ENCODE assay signal across 15 mouse cellular contexts in genomic region chr1:73956320-73956719, GRCm38 (mm10).
DNase-seq lines count a peak whose midpoint lies in the region; ATAC-seq and TF ChIP-seq lines count a peak whose summit lies in the region.
"Had no signal": no experiment of that assay in that cellular context is flagged by ENCODE, and none has a peak within 500 bp of the region (broad histone marks: within the 10 kb centered on the region; RNA-seq: fewer than 3 reads in every experiment).

No protein-coding gene starts in this region.

- peaks cover 27% of the 10 kb centered on the region for H3K27me3 ChIP-seq in heart, embryonic 10.5 days (ENCODE audit: insufficient read depth, poor library complexity, severe bottlenecking)
- no peaks in the 10 kb centered on the region for H3K27me3 ChIP-seq in kidney, postnatal 0 days (ENCODE audit: insufficient read depth, low read length)
- H3K27me3 ChIP-seq in stomach, embryonic 14.5 days (ENCODE audit: control insufficient read depth, insufficient read depth, low read length), result no peaks in the 10 kb centered on the region
- H3K27me3 ChIP-seq in liver, embryonic 12.5 days (replicated peaks), result no peaks in the 10 kb centered on the region
- H3K27me3 ChIP-seq in liver, postnatal 0 days (ENCODE audit: insufficient read depth, low read length), result no peaks in the 10 kb centered on the region
- H3K27me3 ChIP-seq: liver, embryonic 13.5 days; neural tube, embryonic 12.5 days had no signal

- H3K9ac ChIP-seq in kidney, postnatal 0 days (ENCODE audit: low read depth, low read length), result no peak overlapping the region; the same call in 1 of the 2 replicates
- no peak overlapping the region for H3K9ac ChIP-seq in stomach, embryonic 14.5 days (replicated peaks; ENCODE audit: low read depth, low read length)
- H3K9ac ChIP-seq in liver, embryonic 12.5 days, result no peak overlapping the region
- H3K9ac ChIP-seq in liver, postnatal 0 days (replicated peaks), result no peak overlapping the region
- H3K9ac ChIP-seq: liver, embryonic 13.5 days; neural tube, embryonic 12.5 days had no signal

- DNase-seq in heart, embryonic 10.5 days (ENCODE audit: low spot score), result no peak
- no peak for DNase-seq in heart, adult 9 months (ENCODE audit: low spot score in 2 of 2)
- no peak for DNase-seq in kidney, postnatal 0 days (ENCODE audit: low spot score)
- DNase-seq in kidney, adult 8-10 months, result no peak
- DNase-seq in liver, postnatal 0 days, result no peak
- DNase-seq: cerebellum, postnatal 10 days; kidney, postnatal 14 days; liver, embryonic 13.5 days; midbrain, embryonic 14.5 days; thymus, postnatal 36 days had no signal

- H3K9me3 ChIP-seq in heart, embryonic 10.5 days, result no peaks in the 10 kb centered on the region
- no peaks in the 10 kb centered on the region for H3K9me3 ChIP-seq in kidney, postnatal 0 days (replicated peaks; ENCODE audit: low read length)
- no peaks in the 10 kb centered on the region for H3K9me3 ChIP-seq in stomach, embryonic 14.5 days (ENCODE audit: control insufficient read depth, low read depth, low read length)
- no peaks in the 10 kb centered on the region for H3K9me3 ChIP-seq in liver, embryonic 12.5 days (replicated peaks)
- H3K9me3 ChIP-seq in liver, postnatal 0 days (ENCODE audit: low read length), result no peaks in the 10 kb centered on the region
- H3K9me3 ChIP-seq: liver, embryonic 13.5 days; neural tube, embryonic 12.5 days had no signal

- ATAC-seq in kidney, postnatal 0 days (replicated peaks; ENCODE audit: low FRiP score, low read depth), result no peak
- no peak for ATAC-seq in stomach, embryonic 14.5 days (ENCODE audit: insufficient number of reproducible peaks, insufficient read depth, low FRiP score, low read depth)
- ATAC-seq in liver, embryonic 12.5 days, result no peak
- ATAC-seq in liver, postnatal 0 days, result no peak
- ATAC-seq: CD4-positive, CD25-positive, alpha-beta regulatory T cell, adult 4 months had no signal

- 80% methylated on average over 1 of the region's 1 CpGs for WGBS in heart, embryonic 10.5 days
- WGBS in kidney, postnatal 0 days, result 100% methylated on average over 1 of the region's 1 CpGs
- 85% methylated on average over 1 of the region's 1 CpGs for WGBS in stomach, embryonic 14.5 days
- whole genome bisulfite sequencing in liver, embryonic 12.5 days (ENCODE audit: insufficient replicate concordance), result 67% methylated on average over 1 of the region's 1 CpGs
- WGBS in liver, postnatal 0 days (ENCODE audit: insufficient replicate concordance), result 84% methylated on average over 1 of the region's 1 CpGs

- H3K36me3 ChIP-seq in heart, embryonic 10.5 days, result peaks cover 29% of the 10 kb centered on the region
- peaks cover 28% of the 10 kb centered on the region for H3K36me3 ChIP-seq in kidney, postnatal 0 days (ENCODE audit: insufficient read depth, low read length)
- peaks cover 9% of the 10 kb centered on the region for H3K36me3 ChIP-seq in stomach, embryonic 14.5 days (ENCODE audit: control insufficient read depth, insufficient read depth, low read length)
- peaks cover 18% of the 10 kb centered on the region for H3K36me3 ChIP-seq in liver, embryonic 12.5 days
- peaks cover 27% of the 10 kb centered on the region for H3K36me3 ChIP-seq in liver, postnatal 0 days (replicated peaks; ENCODE audit: insufficient read depth, low read length)

- no peak overlapping the region for H3K4me3 ChIP-seq in heart, embryonic 10.5 days
- H3K4me3 ChIP-seq in kidney, postnatal 0 days (replicated peaks; ENCODE audit: low read depth, low read length), result no peak overlapping the region
- no peak overlapping the region for H3K4me3 ChIP-seq in embryonic fibroblast, embryonic 13.5 days (ENCODE audit: insufficient read depth, low read length)
- H3K4me3 ChIP-seq in stomach, embryonic 14.5 days (ENCODE audit: low read depth, low read length), result no peak overlapping the region
- no peak overlapping the region for H3K4me3 ChIP-seq in liver, embryonic 12.5 days
- no peak overlapping the region for H3K4me3 ChIP-seq in liver, postnatal 0 days (ENCODE audit: low read depth, low read length)
- H3K4me3 ChIP-seq: liver, embryonic 13.5 days; neural tube, embryonic 12.5 days had no signal

- TF ChIP-seq POLR2A in embryonic fibroblast, embryonic 13.5 days (IDR thresholded peaks at IDR 0.05; ENCODE audit: low read depth, low read length), result no peak

- peaks cover 95% of the 10 kb centered on the region for H3K4me1 ChIP-seq in heart, embryonic 10.5 days
- H3K4me1 ChIP-seq in kidney, postnatal 0 days (replicated peaks; ENCODE audit: insufficient read depth, low read length), result peaks cover 15% of the 10 kb centered on the region
- peaks cover 31% of the 10 kb centered on the region for H3K4me1 ChIP-seq in embryonic fibroblast, embryonic 13.5 days (ENCODE audit: control insufficient read depth, insufficient read depth, low read length)
- H3K4me1 ChIP-seq in stomach, embryonic 14.5 days (ENCODE audit: control insufficient read depth, insufficient read depth, low read length), result peaks cover 52% of the 10 kb centered on the region
- peaks cover 12% of the 10 kb centered on the region for H3K4me1 ChIP-seq in liver, embryonic 12.5 days
- H3K4me1 ChIP-seq in liver, postnatal 0 days (ENCODE audit: insufficient read depth), result no peaks in the 10 kb centered on the region; the same call in 1 of the 2 replicates

- H3K4me2 ChIP-seq in kidney, postnatal 0 days (ENCODE audit: low read length), result no peak overlapping the region
- no peak overlapping the region for H3K4me2 ChIP-seq in stomach, embryonic 14.5 days (replicated peaks; ENCODE audit: low read depth, low read length)
- no peak overlapping the region for H3K4me2 ChIP-seq in liver, embryonic 12.5 days
- H3K4me2 ChIP-seq in liver, postnatal 0 days (ENCODE audit: low read depth, low read length), result no peak overlapping the region
- H3K4me2 ChIP-seq: liver, embryonic 13.5 days; neural tube, embryonic 12.5 days had no signal

- TF ChIP-seq EP300 in liver, postnatal 0 days (IDR thresholded peaks at IDR 0.05; ENCODE audit: low read depth), result no peak

- TF ChIP-seq CTCF in kidney, postnatal 0 days (IDR thresholded peaks at IDR 0.05; ENCODE audit: low read depth), result no peak
- TF ChIP-seq CTCF in embryonic fibroblast, embryonic 13.5 days (IDR thresholded peaks at IDR 0.05; ENCODE audit: borderline replicate concordance, insufficient read depth, low read length), result no peak
- no peak for TF ChIP-seq CTCF in liver, postnatal 0 days (IDR thresholded peaks at IDR 0.05; ENCODE audit: low read depth)

- peak overlapping the region; percentile 72 for H3K27ac ChIP-seq in heart, embryonic 10.5 days
- H3K27ac ChIP-seq in kidney, postnatal 0 days, result peak overlapping the region; percentile 48; the same call in 1 of the 2 replicates
- H3K27ac ChIP-seq in embryonic fibroblast, embryonic 13.5 days (ENCODE audit: insufficient read depth, low read length), result peak overlapping the region; percentile 4; the same call in 1 of the 2 replicates
- peak overlapping the region; percentile 39; the same call in 1 of the 2 replicates for H3K27ac ChIP-seq in stomach, embryonic 14.5 days (ENCODE audit: low read length)
- H3K27ac ChIP-seq in liver, embryonic 12.5 days, result no peak overlapping the region
- no peak overlapping the region for H3K27ac ChIP-seq in liver, postnatal 0 days (ENCODE audit: low read depth)
- H3K27ac ChIP-seq: liver, embryonic 13.5 days; neural tube, embryonic 12.5 days had no signal

Comparison
In these comparisons a context has a peak if more than half of its experiments do, and no peak if none do; other contexts are left out.
1. H3K27ac ChIP-seq: peak in heart, embryonic 10.5 days (single experiment), kidney, postnatal 0 days (single experiment), embryonic fibroblast, embryonic 13.5 days (single experiment) and stomach, embryonic 14.5 days (single experiment); none in liver, embryonic 12.5 days (single experiment) and liver, postnatal 0 days (single experiment).